Mouse (Mus musculus) adrenal gland, adult (tissue): Measurements from ENCODE around the gene Ltbp1.
"Not testable (repeated sequence)": the region's sequence is repeated elsewhere in the genome, so short reads cannot be mapped to it uniquely, and the experiment has no call there.

Experiments
- DNase-seq, 2 experiments: peaks; one replicate each; pipeline ENCODE4 v3.0.0; 2022 to 2023; ENCODE audit warnings: low spot score in 1 of 2; ENCODE audit not compliant: inconsistent age in 2 of 2

The Ltbp1 gene

GRCm38 (mm10) chr17:75109081-75109716 lies 103.8 kb downstream of the Ltbp1 start:
- DNase-seq = no peak

- DNase-seq = peak; percentile 53 to 83
Observed at GRCm38 (mm10) chr17:75110252-75111205, 105.2 kb downstream of the Ltbp1 start.

- DNase-seq = no peak
Observed at GRCm38 (mm10) chr17:75115594-75115993, 110.2 kb downstream of the Ltbp1 start.

- no peak for DNase-seq
Observed at GRCm38 (mm10) chr17:75118896-75119295, 113.5 kb downstream of the Ltbp1 start.

- peak; percentile 46 to 85 for DNase-seq
Observed at GRCm38 (mm10) chr17:75119422-75119821, 114.1 kb downstream of the Ltbp1 start.

GRCm38 (mm10) chr17:75120071-75120470 lies 114.7 kb downstream of the Ltbp1 start:
- DNase-seq = no peak

GRCm38 (mm10) chr17:75122584-75123282 lies 117.4 kb downstream of the Ltbp1 start:
- DNase-seq = no peak

GRCm38 (mm10) chr17:75128337-75128935 lies 123.1 kb downstream of the Ltbp1 start:
- peak; percentile 20 to 60 for DNase-seq

GRCm38 (mm10) chr17:75133983-75134382 lies 128.6 kb downstream of the Ltbp1 start:
- no peak for DNase-seq

GRCm38 (mm10) chr17:75139731-75140130 lies 134.4 kb downstream of the Ltbp1 start:
- DNase-seq = no peak

GRCm38 (mm10) chr17:75142845-75143244 lies 137.5 kb downstream of the Ltbp1 start:
- not testable (repeated sequence) for DNase-seq

GRCm38 (mm10) chr17:75143927-75144326 lies 138.6 kb downstream of the Ltbp1 start:
- DNase-seq = no peak

GRCm38 (mm10) chr17:75147218-75147617 lies 141.8 kb downstream of the Ltbp1 start:
- DNase-seq = no peak

GRCm38 (mm10) chr17:75151800-75152199 lies 146.4 kb downstream of the Ltbp1 start:
- peak; percentile 31 to 70 for DNase-seq

- DNase-seq = peak in 1 of 2 experiments; percentile 58
Observed at GRCm38 (mm10) chr17:75153088-75153487, 147.7 kb downstream of the Ltbp1 start.

- no peak for DNase-seq
Observed at GRCm38 (mm10) chr17:75158385-75158784, 153.0 kb downstream of the Ltbp1 start.

GRCm38 (mm10) chr17:75159066-75159787 lies 153.9 kb downstream of the Ltbp1 start:
- DNase-seq = no peak

- DNase-seq = no peak
Observed at GRCm38 (mm10) chr17:75161062-75161461, 155.7 kb downstream of the Ltbp1 start.

- DNase-seq = no peak
Observed at GRCm38 (mm10) chr17:75161931-75162330, 156.6 kb downstream of the Ltbp1 start.

GRCm38 (mm10) chr17:75164566-75164965 lies 159.2 kb downstream of the Ltbp1 start:
- no peak for DNase-seq
